Mouse (Mus musculus): ENCODE measurements around the gene Sirt6.

DNA sequence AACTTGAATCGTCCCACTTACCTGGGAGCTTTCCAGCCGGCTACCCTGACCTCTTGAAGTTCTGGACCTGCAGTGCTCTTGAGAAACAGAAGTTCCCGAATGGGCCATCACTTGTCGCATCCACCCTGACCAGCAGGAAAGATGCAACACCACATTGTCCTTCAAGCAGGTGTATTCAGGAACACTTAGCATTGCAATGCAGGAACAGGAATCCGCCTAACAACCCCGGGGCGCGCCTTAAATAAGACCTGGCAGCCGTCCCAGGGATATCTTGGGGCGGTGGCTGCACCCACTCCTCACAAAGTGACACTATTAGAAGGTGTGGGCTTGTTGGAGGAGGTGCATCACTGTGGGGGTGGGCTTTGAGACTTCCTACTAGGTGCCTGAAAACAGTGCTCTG is 27.6 kb upstream of the Sirt6 start:
- TF ChIP-seq CTCF (IDR thresholded peaks at IDR 0.05 in 2 of 3, conservative IDR thresholded peaks at IDR 0.05 in 1 of 3; ENCODE audit: control insufficient read depth in 1 of 3, insufficient read depth in 1 of 3, low read depth in 2 of 3, low read length in 3 of 3, poor library complexity in 1 of 3, severe bottlenecking in 1 of 3) (no peak), POLR2A (IDR thresholded peaks at IDR 0.05; ENCODE audit: control insufficient read depth in 1 of 2, insufficient read depth in 1 of 2, low read depth in 1 of 2, low read length in 2 of 2, poor library complexity in 1 of 2) (no peak), MEF2A (IDR thresholded peaks at IDR 0.05; ENCODE audit: extremely low read depth, insufficient replicate concordance, low read depth, low read length, poor library complexity, severe bottlenecking) (no peak), GATA1 (IDR thresholded peaks at IDR 0.05; ENCODE audit: low read depth, low read length) (no peak)
